Mouse (Mus musculus) liver, embryonic 11.5 days (tissue): ENCODE results near the gene Gbx2. TPM values are rescaled to one million over a fixed set of nuclear protein-coding genes. Genes with fewer than 3 reads are reported as not detected.
A peak's percentile ranks its signal among the peaks of the same experiment; 100 is the strongest.

Experiments used
- ATAC-seq: fragments of 200-750 bp; cut with Nextera tagmentation; replicated peaks from 2 replicates; pipeline ENCODE4 v1.8.0; 2017; ENCODE audit warnings: moderate number of reproducible peaks, mild to moderate bottlenecking, moderate TSS enrichment, moderate library complexity; ENCODE audit not compliant: low FRiP score
- DNase-seq: peaks from one replicate; pipeline ENCODE4 v3.0.0-alpha.2; 2017; ENCODE audit warnings: low spot score
- H3K27ac ChIP-seq: fragments of 300-500 bp; sonication (generic); 2 replicates; pipeline ENCODE4 v1.5.1; 2014; ENCODE audit warnings: mild to moderate bottlenecking, low read depth, low read length, control low read depth
- H3K27me3 ChIP-seq: fragments of 300-500 bp; sonication (generic); replicated peaks from 2 replicates; pipeline ENCODE4 v1.6.1; 2014; ENCODE audit warnings: low read length, mixed read lengths; ENCODE audit not compliant: control insufficient read depth, insufficient read depth
- H3K36me3 ChIP-seq: fragments of 300-500 bp; sonication (generic); 2 replicates; pipeline ENCODE4 v1.6.1; 2014; ENCODE audit warnings: mild to moderate bottlenecking, low read length, moderate library complexity, mixed read lengths; ENCODE audit not compliant: control insufficient read depth, insufficient read depth
- H3K4me1 ChIP-seq: fragments of 300-500 bp; sonication (generic); replicated peaks from 2 replicates; pipeline ENCODE4 v1.6.1; 2014; ENCODE audit warnings: low read length, mixed read lengths; ENCODE audit not compliant: control insufficient read depth, insufficient read depth
- H3K4me2 ChIP-seq: fragments of 300-500 bp; sonication (generic); 2 replicates; pipeline ENCODE4 v1.6.1; 2014; ENCODE audit warnings: mild to moderate bottlenecking, control low read depth, moderate library complexity
- H3K4me3 ChIP-seq: fragments of 300-500 bp; sonication (generic); 2 replicates; pipeline ENCODE4 v1.5.1; 2014; ENCODE audit warnings: low read depth, low read length, control low read depth
- H3K9ac ChIP-seq: fragments of 300-500 bp; sonication (generic); 2 replicates; pipeline ENCODE4 v1.6.1; 2014; ENCODE audit warnings: low read depth, low read length, control low read depth
- H3K9me3 ChIP-seq: fragments of 300-500 bp; sonication (generic); 2 replicates; pipeline ENCODE4 v1.6.1; 2016; ENCODE audit warnings: low read length, inconsistent platforms, mixed read lengths; ENCODE audit not compliant: control insufficient read depth
- WGBS: fragments of 180-500 bp; shearing (Covaris S2); extraction: QIAGEN DNeasy Blood & Tissue Kit; methylation state at CpG from one replicate; pipeline ENCODE4 v1.1.7; 2014; 5-methylcytosine and 5-hydroxymethylcytosine counted together
- polyA plus RNA-seq: library from polyadenylated mRNA; unstranded; fragments of >200 nt; fragmentation: Nextera tagmentation; extraction: Ambion mirVana; gene quantifications from 2 replicates; pipeline ENCODE4 v1.2.1, GENCODE M21; 2014

Gene Gbx2
- polyA plus RNA-seq, result 2.2 and 2.9 TPM in 2 replicates

- DNase-seq (no peak), ATAC-seq (peak; percentile 64)
- H3K4me3 ChIP-seq, result peak within 1 kb of the TSS; percentile 54
- no peaks in the 10 kb centered on the region for H3K36me3 ChIP-seq
- H3K27me3 ChIP-seq, result peaks cover 99% of the 10 kb centered on the region
- WGBS, result under 1% methylated on average over 33 of the region's 33 CpGs
- H3K4me2 ChIP-seq, result peak within 1 kb of the TSS; percentile 85
- no peaks in the 10 kb centered on the region for H3K9me3 ChIP-seq
- no peak within 1 kb of the TSS for H3K27ac ChIP-seq
- peaks cover 12% of the 10 kb centered on the region for H3K4me1 ChIP-seq
- peak within 1 kb of the TSS; percentile 25 for H3K9ac ChIP-seq
Observed at GRCm38 (mm10) chr1:89931120-89931519, at the start of gene Gbx2. Gene Gbx2 (minus strand): TSS chr1:89931179.

- DNase-seq (no peak), ATAC-seq (no peak)
- 77% methylated on average over 8 of the region's 8 CpGs for WGBS
- no peaks in the 10 kb centered on the region for H3K9me3 ChIP-seq
- H3K27ac ChIP-seq, result no peak overlapping the region
- H3K27me3 ChIP-seq, result 0 out of 2 replicates have a peak, but pooled peaks cover 1% of the 10 kb centered on the region
- H3K36me3 ChIP-seq, result no peaks in the 10 kb centered on the region
- H3K9ac ChIP-seq, result no peak overlapping the region
- H3K4me3 ChIP-seq, result no peak overlapping the region
- H3K4me1 ChIP-seq, result no peaks in the 10 kb centered on the region
- no peak overlapping the region for H3K4me2 ChIP-seq
Observed at GRCm38 (mm10) chr1:89977261-89977660, 46.3 kb upstream of the Gbx2 start.

GRCm38 (mm10) chr1:89976411-89976810 is 45.4 kb upstream of the Gbx2 start:
- ATAC-seq, result no peak
- Histone ChIP-seq H3K27me3 (peaks cover 7% of the 10 kb centered on the region; the same call in 1 of the 2 replicates), H3K9me3 (no peaks in the 10 kb centered on the region), H3K27ac (no peak overlapping the region), H3K4me2 (no peak overlapping the region), H3K4me1 (no peaks in the 10 kb centered on the region), H3K36me3 (no peaks in the 10 kb centered on the region), H3K4me3 (no peak overlapping the region), H3K9ac (no peak overlapping the region)
- no peak for DNase-seq
- WGBS, result 76% methylated on average over 8 of the region's 8 CpGs

- ATAC-seq (no peak), DNase-seq (no peak)
- Histone ChIP-seq H3K4me3 (no peak overlapping the region), H3K27ac (no peak overlapping the region), H3K9ac (no peak overlapping the region), H3K4me1 (no peaks in the 10 kb centered on the region), H3K36me3 (no peaks in the 10 kb centered on the region), H3K27me3 (peaks cover 23% of the 10 kb centered on the region), H3K4me2 (no peak overlapping the region), H3K9me3 (no peaks in the 10 kb centered on the region)
- 70% methylated on average over 8 of the region's 8 CpGs for WGBS
Observed at GRCm38 (mm10) chr1:89974541-89974940, 43.6 kb upstream of the Gbx2 start.

GRCm38 (mm10) chr1:89971848-89972247 is 40.9 kb upstream of the Gbx2 start:
- no peak overlapping the region for H3K27ac ChIP-seq
- H3K4me2 ChIP-seq, result no peak overlapping the region
- no peaks in the 10 kb centered on the region for H3K9me3 ChIP-seq
- ATAC-seq, result no peak
- H3K9ac ChIP-seq, result no peak overlapping the region
- H3K4me3 ChIP-seq, result no peak overlapping the region
- DNase-seq, result no peak
- H3K36me3 ChIP-seq, result no peaks in the 10 kb centered on the region
- 67% methylated on average over 8 of the region's 8 CpGs for WGBS
- H3K4me1 ChIP-seq, result no peaks in the 10 kb centered on the region
- H3K27me3 ChIP-seq, result peaks cover 50% of the 10 kb centered on the region

GRCm38 (mm10) chr1:89969714-89970110 is 38.7 kb upstream of the Gbx2 start:
- Histone ChIP-seq H3K9ac (no peak overlapping the region), H3K27ac (no peak overlapping the region), H3K9me3 (no peaks in the 10 kb centered on the region), H3K4me2 (no peak overlapping the region), H3K27me3 (peaks cover 50% of the 10 kb centered on the region), H3K4me3 (no peak overlapping the region), H3K36me3 (no peaks in the 10 kb centered on the region), H3K4me1 (no peaks in the 10 kb centered on the region)
- no peak for DNase-seq
- no peak for ATAC-seq
- WGBS, result 76% methylated on average over 4 of the region's 4 CpGs

GRCm38 (mm10) chr1:89969072-89969713 is 38.2 kb upstream of the Gbx2 start:
- Histone ChIP-seq H3K27me3 (peaks cover 50% of the 10 kb centered on the region), H3K4me1 (no peaks in the 10 kb centered on the region), H3K36me3 (no peaks in the 10 kb centered on the region), H3K9ac (no peak overlapping the region), H3K9me3 (no peaks in the 10 kb centered on the region), H3K27ac (no peak overlapping the region), H3K4me3 (no peak overlapping the region), H3K4me2 (no peak overlapping the region)
- ATAC-seq, result no peak
- DNase-seq, result no peak
- WGBS, result 48% methylated on average over 10 of the region's 10 CpGs

- Histone ChIP-seq H3K27me3 (peaks cover 50% of the 10 kb centered on the region), H3K27ac (no peak overlapping the region), H3K36me3 (no peaks in the 10 kb centered on the region), H3K4me2 (peak overlapping the region; percentile 80), H3K9me3 (no peaks in the 10 kb centered on the region), H3K9ac (0 out of 2 replicates have a peak overlapping the region, but pooled peaks have one; percentile 14), H3K4me1 (no peaks in the 10 kb centered on the region), H3K4me3 (peak overlapping the region; percentile 59)
- no peak; the same call in 1 of the 2 replicates for ATAC-seq
- WGBS, result 2% methylated on average over 89 of the region's 95 CpGs
- no peak for DNase-seq
Observed at GRCm38 (mm10) chr1:89968111-89968851, 37.3 kb upstream of the Gbx2 start.
